Mouse (Mus musculus): ENCODE data around the gene Vdr.

DNA sequence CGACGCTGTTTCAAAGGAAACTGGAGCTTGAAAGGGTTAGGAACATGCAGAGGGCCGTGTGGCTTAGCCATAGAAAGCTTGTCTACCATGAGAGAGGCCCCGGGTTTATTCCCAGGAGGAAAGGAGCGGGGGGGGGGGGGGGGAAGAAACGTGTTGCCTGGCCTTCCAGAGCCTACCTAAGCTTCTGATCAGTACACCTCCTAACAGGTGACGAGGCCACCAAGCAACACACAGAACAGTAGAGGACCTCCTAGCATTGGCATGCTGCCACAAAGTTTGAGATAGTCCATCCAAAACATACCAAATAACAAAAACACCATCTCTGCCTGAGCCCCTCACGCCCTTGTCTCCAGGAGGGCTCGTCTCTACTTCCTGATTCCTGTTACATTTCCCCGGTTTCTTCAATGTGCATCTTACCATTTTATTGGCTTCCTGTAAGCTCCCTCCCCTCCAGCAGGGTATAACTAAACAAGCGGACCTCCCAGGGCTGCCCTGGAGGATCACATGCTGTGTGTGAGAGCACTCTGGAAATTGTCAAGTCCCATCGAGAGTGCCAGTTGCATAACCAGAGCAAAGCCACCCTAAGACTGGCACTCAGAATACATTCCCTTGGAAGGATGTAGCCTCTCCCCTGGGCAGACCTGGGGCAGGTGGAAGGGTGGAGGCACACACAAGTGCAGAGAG, 87.7 kb downstream of the Vdr start:
- TF ChIP-seq CTCF (IDR thresholded peaks at IDR 0.05) (peak; percentile 36), EP300 (IDR thresholded peaks at IDR 0.05) (peak; percentile 97)

Measured in lung, postnatal 0 days (tissue).